Mouse (Mus musculus): ENCODE data around the gene Lypd1.

Gene Lypd1

DNA sequence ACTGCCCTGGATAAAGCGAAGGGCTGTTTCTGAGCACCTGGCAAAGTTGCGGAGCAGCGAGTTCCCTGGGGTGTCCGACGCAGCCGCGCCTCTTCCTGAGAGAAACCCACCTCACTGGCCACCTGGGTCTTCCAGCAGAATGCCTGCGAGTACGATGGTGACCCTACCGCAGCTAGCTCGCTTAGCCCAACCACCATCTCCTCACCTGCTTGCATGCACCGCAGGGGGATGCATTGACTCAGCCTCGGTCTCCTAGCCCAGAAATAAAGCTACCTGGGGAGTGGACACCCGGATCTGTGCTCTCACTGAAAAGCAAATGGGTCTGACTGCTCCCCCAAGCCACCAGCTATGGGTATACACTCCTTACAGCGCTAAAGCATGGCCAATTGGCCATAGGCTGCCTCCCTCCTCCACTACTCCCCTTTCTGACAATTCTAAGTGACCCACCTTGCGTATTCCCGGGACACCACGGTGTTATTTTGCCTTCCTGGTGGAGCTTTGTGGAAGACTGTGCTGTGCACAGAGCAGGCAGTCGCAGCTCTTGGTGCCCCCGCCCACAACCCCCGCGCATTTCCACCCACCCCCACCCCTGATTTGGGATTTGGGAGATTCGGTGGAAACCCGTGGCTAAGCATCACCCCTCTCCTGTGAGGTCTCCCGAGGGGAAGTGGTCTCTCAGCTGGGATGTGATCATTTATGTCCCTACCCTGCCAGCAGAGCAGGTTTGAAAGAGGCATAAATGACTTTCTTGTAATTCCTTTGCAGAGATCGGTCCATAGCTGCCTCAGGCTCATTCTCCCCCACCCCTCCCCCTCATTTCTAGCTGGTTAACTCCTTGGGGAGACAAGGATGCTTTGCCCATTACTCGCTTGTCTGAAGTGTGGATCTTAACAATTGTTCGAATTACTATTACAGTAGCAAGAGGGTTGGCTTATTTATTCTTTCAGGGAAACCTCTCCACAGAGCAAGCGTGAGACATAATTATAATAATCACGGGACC, at the start of gene Lypd1:
TSS of gene Lypd1 (minus strand) at position 501 of the 1,000 bp plus-strand sequence.
- DNase-seq = no peak

DNA sequence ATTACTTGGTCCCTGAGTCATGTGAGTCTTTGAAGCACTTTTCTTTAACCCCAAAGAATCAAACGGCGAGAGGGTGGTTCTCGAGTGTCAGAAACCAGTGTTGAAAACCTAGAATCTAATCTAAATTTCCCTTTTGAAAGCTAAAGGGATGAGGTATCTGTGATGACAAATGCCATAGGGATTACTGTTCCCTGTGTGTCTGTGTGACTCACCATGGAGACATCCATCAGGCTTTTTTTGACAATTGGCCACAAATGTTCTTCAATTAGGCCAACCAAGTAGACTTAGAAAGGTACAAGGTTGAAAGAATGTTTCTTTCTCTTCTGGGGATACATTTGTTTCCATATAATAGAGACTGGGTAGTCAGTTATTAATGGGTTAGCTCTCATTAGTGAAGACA, 38.1 kb upstream of the Lypd1 start:
- DNase-seq = no peak

DNA sequence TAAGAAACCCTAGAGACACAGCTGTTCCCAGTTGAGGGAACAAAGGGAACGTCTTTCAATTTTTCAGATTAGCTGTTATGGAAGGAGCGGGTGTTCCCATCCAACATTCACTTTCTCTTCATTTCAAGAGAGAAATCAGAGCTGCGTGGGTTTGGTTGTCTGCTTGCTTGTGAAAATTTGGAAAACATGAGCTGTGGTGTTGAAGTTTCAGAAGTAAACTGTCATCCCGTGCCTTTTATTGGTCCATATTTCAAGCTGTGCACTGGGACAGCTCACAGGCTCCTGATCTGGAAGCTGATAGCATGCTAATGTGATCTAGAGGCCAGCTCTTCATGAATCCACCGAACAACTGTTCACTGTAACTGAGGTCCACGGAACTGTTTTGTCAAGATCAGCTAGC, 36.2 kb upstream of the Lypd1 start:
- no peak for DNase-seq

DNA sequence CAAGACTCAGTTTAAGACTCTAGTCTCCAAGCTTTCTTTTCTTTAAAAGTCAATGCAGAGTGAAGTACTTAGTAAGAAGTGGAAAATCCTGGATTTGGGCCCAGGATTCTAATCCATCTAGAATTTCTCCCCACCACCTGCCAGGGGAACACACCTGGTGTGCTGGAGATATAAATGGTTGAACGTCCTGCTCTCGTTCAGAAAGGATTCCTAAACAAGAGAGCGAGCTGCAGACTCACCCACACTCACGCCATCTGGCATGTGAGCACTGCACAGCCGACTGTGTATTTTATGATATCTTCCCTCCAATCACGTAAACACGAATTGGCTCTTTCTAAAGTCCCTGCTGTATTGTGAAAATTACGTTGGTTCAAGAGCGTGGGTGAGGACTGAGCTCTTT, 32.2 kb upstream of the Lypd1 start:
- DNase-seq = no peak

DNA sequence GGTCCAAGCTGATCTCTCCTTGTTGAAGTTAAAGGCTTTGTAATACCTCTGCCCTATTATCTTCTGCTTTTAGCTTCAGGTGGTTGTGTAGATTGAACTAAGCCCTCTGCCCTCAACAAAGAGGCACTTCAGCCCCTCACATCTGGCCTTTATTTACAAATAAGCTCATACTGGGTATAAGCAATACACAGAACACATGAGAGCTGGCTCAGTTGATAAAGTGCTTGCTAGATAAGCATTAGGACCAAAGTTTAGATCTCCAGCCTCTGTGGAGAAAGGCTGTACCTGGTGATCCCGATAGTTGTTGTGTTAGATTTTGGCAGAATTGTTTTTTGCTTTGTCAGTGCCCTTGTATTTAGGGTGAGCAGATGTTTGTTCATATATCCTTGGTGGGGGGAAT, 30.4 kb upstream of the Lypd1 start:
- DNase-seq = no peak

DNA sequence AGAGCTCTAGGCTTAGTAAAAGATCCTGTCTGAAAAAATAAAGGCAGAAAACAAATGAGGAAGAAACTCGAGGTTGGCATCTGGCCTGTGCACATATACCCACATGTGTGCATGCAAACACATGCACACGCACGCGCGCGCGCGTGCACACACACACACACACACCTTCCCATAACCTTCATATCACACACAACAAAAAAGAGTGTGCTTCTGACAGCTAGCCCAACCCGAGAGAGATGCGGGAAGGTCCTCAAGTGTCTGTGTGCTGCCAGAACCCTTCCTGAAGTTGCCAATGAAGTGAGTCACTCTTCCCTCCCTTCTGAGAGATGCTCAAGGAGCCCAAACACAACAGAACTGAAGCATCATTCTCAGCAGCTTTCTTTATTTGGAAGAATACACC, 12.6 kb upstream of the Lypd1 start:
- no peak for DNase-seq

DNA sequence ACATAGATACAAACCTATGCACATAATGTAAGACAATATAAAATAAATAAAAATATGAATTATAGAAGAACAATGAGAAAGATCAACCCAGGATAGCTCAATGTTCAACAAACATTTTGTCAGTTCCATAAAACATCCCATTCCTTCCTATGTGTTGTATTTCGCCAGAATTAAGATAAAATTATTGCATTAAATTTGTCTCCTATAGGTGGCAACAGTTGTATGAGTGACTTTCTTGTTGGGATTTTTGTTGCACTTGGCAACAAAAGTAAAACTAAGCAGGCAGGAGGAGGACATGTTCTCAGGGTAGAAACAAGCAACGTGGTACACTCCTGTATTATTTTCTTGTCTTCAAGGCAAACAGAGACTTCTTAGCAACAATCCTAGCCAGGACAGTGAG, 10.2 kb upstream of the Lypd1 start:
- DNase-seq = no peak

DNA sequence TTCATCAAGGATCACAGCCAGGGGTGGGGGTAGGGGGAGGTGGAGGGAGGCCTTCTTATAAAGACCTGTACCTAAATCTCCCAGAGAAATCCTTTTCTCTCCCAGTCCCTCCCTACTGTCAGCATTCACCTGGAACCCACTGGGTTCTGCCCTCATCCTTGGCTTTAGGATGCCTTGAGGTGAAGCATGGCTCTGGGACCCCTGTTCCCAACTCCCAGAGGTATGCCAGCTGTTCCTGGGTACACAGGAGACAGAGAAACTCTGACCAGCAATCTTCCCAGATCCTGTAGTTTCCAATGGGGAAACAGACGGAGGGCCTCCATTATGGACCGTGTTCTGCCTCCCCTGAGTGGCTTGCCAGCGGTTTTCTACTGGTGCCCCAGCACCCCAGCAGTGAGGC, 7.8 kb upstream of the Lypd1 start:
- DNase-seq = no peak

DNA sequence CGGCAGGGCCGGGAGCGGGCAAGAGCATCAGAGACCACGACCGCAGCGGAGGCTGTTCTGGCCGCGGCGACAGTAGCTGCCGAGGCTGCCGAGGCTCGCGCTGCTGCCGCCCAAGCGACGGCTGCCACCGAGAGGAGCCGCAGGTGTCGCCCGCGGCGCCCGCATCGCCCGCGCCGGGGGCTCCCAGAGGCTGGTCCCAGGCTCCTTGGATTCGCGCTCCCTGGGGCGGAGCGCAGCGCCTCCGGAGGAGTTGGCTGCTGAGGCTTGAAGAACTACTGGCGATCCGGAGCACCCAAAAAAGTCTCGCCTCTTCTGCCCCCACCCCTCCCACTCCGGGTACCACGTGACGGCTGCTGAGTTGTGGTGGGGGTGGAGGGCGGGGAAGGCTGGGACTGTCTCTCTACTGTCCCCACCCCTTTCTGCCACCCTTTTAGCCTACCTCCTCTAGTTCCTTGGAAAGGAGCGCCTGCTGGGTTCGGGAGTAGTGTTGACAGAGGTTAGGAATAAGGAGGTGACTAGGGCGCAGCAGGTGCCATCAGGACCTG, 928 bp downstream of the Lypd1 start:
- DNase-seq = peak; percentile 45

DNA sequence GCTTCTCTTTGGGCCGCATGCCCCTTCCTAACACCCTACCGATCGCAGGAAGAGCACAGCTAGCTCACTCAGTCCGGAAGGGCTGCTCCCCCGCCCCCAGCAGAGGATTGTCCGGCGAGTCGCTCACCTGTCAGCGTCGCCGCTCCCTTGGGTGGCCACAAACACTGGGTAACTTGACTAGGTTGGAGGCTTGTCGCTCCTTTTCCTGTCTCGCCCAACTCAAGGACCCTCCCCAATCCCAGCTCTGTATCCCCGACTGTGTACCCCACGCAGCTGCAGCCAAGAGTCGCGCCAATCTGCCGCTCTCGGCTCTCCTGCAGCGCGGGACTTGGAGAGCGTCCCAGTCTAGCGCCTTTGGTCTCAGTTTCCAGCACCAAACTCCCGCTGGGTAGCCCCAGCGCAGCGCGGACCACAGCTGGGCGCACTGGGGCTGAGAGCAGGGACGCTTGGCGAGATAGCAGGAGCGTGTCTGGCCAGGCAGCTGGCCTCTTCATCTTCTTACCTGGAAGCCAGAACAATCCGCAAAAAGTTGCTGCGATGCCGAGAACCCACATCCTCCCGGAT, 1.5 kb downstream of the Lypd1 start:
- DNase-seq = peak; percentile 7

DNA sequence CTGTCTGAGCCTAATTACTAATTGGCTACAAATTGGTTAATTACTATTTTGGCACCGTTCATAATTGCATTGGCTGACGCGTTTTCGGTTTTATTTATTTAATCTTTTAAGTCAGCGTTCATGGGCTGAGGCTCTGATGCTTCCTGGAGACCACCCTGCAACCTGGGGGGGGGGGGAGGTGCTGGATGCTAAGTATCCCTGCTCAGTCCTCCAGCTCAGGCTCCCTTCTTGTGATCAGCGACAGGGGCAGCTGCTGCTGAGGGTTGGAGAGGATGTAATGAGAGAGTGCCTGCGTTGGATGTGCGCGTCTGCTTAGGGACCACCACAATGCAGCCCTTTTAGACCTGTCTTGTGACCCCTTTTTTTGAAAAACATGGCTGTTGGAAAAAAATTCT, 2.0 kb downstream of the Lypd1 start:
- no peak for DNase-seq

DNA sequence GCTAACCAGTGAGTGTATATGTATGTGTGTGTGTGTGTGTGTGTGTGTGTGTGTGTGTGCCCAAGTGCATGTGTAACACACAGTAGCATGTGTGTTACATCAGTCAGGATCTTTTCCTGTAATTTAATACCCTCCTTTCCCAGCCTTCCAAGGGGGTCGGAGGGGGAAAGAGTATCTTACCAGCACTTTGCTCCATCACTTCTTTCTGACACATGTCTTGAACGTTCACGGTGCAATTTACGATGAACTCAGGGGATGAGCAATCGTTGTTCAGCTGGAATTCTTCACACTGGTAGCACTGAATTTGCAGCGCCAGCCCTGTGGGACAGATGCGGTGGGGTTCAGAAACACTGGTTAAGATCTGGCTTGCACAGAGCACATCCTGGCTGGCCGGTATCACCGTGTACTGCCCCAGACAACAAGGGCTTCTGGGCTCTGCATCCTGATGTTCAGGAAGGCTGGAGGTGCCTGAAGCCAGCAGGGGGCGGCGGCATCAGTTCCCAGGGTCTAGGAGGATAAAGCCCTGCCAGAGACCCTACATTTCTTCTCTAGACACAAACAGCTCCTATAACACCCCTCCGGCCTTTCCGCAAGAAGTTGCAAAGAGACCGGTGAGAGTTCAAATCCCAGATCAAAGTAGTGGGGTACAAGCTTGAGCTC, 2.6 kb downstream of the Lypd1 start:
- DNase-seq = peak; percentile 25

DNA sequence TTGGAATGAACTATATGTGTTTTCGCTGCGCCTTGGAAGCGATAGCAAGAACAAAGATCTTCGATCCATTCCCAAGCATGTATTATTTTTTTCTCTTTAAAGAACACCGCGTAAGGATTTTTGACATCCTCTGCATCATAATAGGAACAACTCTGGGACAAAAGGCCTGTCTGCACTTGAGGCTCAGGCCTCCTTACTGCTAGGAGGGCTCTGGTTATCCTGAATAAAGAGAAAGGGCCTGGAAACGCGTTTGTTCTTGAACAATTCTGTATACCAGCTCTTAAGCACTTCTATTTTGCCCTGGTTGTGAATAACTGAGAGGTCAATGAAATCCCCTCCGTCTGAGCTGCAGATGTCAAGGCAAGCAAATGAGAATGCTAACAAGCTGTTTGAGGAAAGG, 19.7 kb downstream of the Lypd1 start:
- no peak for DNase-seq

DNA sequence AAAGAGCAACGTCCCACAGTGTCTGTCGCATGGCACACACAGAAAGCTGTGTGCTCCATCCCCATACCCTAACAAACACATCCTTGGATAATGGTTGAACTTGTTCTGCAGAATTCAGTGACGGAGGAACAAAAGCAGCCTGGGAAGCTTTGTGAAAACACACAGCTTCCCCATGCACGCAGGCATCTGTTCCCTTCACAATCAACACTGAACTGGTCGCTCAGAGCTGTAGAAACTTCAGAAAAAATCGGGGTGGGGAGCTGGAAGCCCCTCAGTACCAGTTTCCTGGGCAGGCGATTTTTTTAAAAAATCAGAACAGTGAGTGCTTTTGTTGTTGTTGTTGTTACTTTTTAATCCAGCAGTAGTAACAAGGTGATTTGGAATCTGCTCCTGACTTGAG, 42.8 kb downstream of the Lypd1 start:
- no peak for DNase-seq

DNA sequence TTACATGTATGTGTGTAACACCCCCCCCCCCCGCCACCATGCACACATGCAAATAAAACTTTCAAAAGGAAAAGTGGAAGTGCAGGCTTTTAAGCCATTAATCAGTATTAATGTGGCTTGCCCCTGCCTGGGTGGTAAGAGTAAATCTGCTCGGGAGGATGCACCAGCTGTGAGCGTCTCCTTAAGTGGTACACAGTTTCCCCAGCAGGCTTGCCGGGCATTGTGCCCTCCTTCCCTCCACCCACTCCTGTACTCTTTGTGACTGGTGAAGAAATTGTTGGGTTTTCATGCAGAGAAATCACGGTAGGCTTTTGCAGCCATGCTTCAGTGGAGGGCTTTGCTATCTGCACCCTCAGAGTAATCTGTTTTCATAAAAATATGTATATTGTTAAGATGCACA, 54.3 kb downstream of the Lypd1 start:
- no peak for DNase-seq

DNA sequence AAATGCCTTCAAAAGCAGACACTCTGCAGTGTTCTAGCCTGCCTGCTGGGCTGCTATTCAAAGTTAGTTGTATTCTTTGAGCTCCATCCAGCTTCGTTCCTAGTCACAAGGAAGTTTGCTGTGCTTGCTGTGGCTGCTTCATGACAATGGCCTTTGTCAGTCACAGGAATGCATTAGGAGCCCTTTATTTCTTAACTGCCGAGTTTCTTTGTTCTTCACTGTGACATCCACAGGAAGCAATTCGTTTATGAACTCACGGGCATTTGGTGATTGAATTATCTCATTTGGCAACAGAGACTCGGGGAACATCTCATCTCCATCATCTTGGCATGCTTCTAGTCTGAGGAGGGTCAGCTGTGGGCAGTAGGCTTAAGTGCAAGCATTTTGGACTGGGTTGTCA, 58.3 kb downstream of the Lypd1 start:
- no peak for DNase-seq

DNA sequence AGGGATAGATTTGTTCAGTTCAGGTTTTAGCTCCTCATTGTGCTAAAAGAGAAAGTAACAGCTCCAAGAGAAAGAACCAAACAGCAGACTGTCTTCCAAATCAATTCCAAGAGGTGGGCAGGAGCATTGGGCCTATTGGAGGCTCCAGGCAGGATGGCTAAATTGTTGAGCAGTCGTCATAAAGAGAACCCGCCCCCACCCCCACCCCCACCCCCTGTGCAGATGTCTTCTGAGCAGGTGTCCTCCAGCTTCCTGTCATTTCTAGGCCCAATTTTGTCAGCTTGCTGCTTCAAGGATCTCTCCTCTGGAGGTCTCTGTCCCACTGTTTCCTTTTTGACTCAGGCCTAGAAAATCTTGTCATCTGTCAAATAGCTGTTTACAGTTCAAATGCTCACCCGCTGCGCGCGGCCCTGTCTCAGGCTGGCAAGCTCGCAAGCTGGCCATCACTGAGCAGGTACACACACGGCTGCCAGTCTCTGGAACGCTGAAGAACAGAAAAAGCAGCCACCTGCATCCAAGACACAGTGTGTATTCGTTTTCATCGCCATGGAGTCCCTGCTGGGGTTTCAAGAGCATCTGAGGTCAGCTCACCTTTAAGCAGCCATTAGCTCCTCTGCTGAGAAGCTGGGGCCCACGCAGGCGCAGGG, 73.0 kb downstream of the Lypd1 start:
- DNase-seq = peak; percentile 50

DNA sequence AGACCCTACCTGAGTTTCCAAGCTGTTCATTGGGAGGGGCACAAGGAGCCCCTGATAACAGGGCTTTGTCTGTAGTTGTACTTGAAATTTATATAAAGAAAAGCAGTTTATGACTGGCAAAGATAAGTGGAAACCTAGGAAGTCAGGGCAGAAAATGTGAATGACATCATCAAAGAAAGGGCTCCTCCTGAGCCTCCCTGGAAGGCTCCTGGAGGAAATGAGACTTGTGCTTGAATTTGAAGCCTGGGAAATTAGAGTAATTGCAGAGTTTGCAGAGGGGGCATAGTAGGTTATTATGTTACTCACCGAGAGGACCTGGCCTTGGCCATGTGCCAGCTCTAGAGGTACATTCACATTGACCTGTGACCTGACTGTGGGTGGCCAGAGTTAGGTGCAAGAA, 75.4 kb downstream of the Lypd1 start:
- DNase-seq = no peak

DNA sequence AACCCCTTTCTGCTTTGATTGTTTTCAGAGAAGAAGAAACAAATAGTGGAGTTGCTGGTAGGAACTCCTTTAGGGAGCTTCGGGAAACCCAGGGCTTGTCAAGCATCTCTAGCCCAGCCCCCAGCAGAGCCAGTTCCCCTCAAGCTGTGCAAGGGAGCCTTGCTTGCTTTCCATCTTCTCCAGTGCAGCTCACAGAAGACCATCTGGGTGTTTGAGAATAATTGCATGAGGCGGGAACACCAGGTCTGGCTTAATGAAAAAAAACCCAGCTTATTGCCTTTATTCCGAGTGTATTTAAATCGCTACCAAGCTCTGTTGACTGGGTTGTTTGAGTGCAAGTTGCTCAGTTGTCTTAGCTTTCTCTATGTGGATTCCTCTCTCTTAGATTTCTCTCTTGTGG, 89.3 kb downstream of the Lypd1 start:
- no peak for DNase-seq

DNA sequence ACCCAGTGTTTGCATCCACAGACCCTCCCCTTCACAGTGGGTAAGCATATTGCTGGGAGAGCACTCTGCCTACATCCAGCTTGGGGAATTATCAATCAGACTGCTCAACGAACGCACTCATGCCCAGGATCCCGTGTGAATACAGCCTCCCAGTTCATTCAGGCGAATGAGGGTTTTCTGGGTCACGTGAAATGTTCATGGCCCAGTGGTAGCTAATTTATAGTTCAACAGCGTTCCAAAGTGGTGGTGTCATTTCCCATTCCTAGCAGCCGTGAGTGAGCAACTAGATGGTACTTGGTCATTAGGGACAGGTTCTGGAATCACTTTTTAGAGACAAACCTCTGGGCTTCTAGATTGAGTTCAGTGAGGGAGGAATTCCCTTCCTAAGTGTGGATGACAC, 91.8 kb downstream of the Lypd1 start:
- DNase-seq = no peak
